In the genomic region with DNA sequence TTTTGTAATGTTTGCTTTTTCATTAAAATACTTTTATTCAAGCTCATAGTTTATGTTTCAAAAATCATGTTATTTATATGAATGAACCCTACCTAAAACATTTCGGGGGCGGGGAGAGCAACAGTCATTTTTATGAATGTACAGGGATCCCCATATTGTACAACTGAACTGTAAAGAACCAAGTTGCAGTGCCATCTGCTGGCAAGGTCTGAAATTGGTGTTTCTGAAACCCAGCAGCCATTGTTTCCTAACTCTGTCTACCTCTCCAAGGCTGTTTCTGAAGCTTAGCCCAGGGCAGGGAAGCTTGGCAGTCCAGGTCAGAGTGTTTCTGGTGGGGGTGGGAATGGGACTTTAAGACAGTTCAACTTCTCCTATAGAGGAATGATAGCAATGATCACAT, we compare ENCODE assay signal across 9 mouse cellular contexts. TPM values are rescaled to one million over a fixed set of nuclear protein-coding genes. Genes with fewer than 3 reads are reported as not detected.
DNase-seq lines count a peak whose midpoint lies in the region; ATAC-seq lines count a peak whose summit lies in the region.
"Had no signal": no experiment of that assay in that cellular context is flagged by ENCODE, and none has a peak within 500 bp of the region (broad histone marks: within the 10 kb centered on the region; RNA-seq: fewer than 3 reads in every experiment).

No protein-coding gene starts in this region.

- H3K9ac ChIP-seq in kidney, embryonic 14.5 days (ENCODE audit: low read depth, low read length): no peak overlapping the region

- no peak overlapping the region for H3K4me2 ChIP-seq in kidney, embryonic 14.5 days (replicated peaks; ENCODE audit: low read depth, low read length)

- no peak for ATAC-seq in kidney, embryonic 14.5 days (ENCODE audit: low FRiP score, low TSS enrichment)

- WGBS in kidney, embryonic 14.5 days: 26% methylated on average over 2 of the region's 2 CpGs

- H3K9me3 ChIP-seq in kidney, embryonic 14.5 days (ENCODE audit: control insufficient read depth, low read length): no peaks in the 10 kb centered on the region
- H3K9me3 ChIP-seq: megakaryocyte, embryonic 14.5 days had no signal

- no peaks in the 10 kb centered on the region for H3K27me3 ChIP-seq in kidney, embryonic 14.5 days (ENCODE audit: control insufficient read depth, insufficient read depth, low read length)
- H3K27me3 ChIP-seq: megakaryocyte, embryonic 14.5 days had no signal

- no peaks in the 10 kb centered on the region for H3K4me1 ChIP-seq in kidney, embryonic 14.5 days (ENCODE audit: control insufficient read depth, insufficient read depth, low read length)
- H3K4me1 ChIP-seq: megakaryocyte, embryonic 14.5 days had no signal

- peaks cover 7% of the 10 kb centered on the region; the same call in 1 of the 2 replicates for H3K36me3 ChIP-seq in kidney, embryonic 14.5 days (ENCODE audit: control insufficient read depth, insufficient read depth, low read length)

- DNase-seq in kidney, adult 9 months: peak; percentile 51
- DNase-seq in T-cell, adult 2 months (ENCODE audit: low spot score): peak; percentile 31
- DNase-seq in cerebellum, postnatal 36 days: peak; percentile 70 to 79
- peak; percentile 17 for DNase-seq in gastrocnemius, postnatal 14 days
- DNase-seq in layer of hippocampus, postnatal 14 days (ENCODE audit: low spot score in 2 of 2): peak; percentile 58 to 69
- DNase-seq in mesoderm, embryonic 11.5 days (ENCODE audit: low read depth, low spot score): peak; percentile 58
- DNase-seq in spleen, postnatal 36 days (ENCODE audit: low spot score in 2 of 2): peak; percentile 19 to 25

- intact Hi-C loops in gastrocnemius, postnatal 14 days (cut with DNase I; ENCODE audit: low total_unique reads): loop anchor here (2.0 kb wide), 1 partner anchor 167 kb away; no protein-coding TSS in a partner anchor

- H3K27ac ChIP-seq in kidney, embryonic 14.5 days (ENCODE audit: low read depth, low read length): no peak overlapping the region

- no peak overlapping the region for H3K4me3 ChIP-seq in kidney, embryonic 14.5 days (ENCODE audit: low read length)
- H3K4me3 ChIP-seq: megakaryocyte, embryonic 14.5 days had no signal

RNA-seq across cellular contexts. Expression of a gene that starts 57.4 kb away (rescaled TPM):
- polyA plus RNA-seq in kidney, embryonic 14.5 days (2014; fragmentation: Nextera tagmentation; extraction: Ambion mirVana): 18.0 and 24.4 TPM in 2 replicates
- 1 to 10 TPM; 5.9 to 8.3 TPM for total RNA-seq in gastrocnemius, postnatal 14 days (2021)
- 10 to 100 TPM; 57.8 to 61.2 TPM for total RNA-seq in layer of hippocampus, postnatal 14 days (2021)

Comparison
In these comparisons a context has a peak if more than half of its experiments do, and no peak if none do; other contexts are left out.
1. DNase-seq: peak in every context shown above with its lines; median percentile 74 in cerebellum, postnatal 36 days; 64 in layer of hippocampus, postnatal 14 days; 58 in mesoderm, embryonic 11.5 days; 51 in kidney, adult 9 months; 31 in T-cell, adult 2 months; 22 in spleen, postnatal 36 days; 17 in gastrocnemius, postnatal 14 days.
2. RNA of a gene that starts 57.4 kb away (total RNA-seq): 57.8 to 61.2 TPM in layer of hippocampus, postnatal 14 days; 5.9 to 8.3 TPM in gastrocnemius, postnatal 14 days; every median in the first group is over 4 times any median in the second.